Mouse (Mus musculus): Measurements from ENCODE around the gene Olfr958. TPM values are rescaled to one million over a fixed set of nuclear protein-coding genes. Genes with fewer than 3 reads are reported as not detected.

Olfr958 gene
- not detected for total RNA-seq (2022)

DNA sequence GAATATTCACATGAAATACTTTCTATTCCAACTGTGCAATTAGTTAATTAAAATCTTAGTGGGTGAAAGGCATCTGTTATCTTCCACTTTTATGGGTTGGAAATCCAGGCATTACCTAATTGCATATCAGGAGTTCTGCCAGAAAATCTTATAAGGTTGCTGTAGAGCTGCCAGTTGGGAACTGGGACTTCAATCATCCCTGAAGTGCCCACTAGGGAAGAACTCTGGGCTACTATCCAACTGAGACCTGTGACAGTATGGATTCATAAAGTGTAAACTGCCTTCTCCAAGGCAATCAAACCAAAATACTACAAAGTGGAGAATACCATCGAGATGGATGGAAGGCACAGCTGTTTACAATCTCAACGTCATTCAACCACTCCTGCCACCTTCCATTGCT, at the start of gene Olfr958:
Gene Olfr958, minus strand, starts transcription at position 109 of the 400 bp plus-strand sequence.
- DNase-seq (ENCODE audit: low spot score in 2 of 2): peak in 1 of 2 experiments; percentile 12

DNA sequence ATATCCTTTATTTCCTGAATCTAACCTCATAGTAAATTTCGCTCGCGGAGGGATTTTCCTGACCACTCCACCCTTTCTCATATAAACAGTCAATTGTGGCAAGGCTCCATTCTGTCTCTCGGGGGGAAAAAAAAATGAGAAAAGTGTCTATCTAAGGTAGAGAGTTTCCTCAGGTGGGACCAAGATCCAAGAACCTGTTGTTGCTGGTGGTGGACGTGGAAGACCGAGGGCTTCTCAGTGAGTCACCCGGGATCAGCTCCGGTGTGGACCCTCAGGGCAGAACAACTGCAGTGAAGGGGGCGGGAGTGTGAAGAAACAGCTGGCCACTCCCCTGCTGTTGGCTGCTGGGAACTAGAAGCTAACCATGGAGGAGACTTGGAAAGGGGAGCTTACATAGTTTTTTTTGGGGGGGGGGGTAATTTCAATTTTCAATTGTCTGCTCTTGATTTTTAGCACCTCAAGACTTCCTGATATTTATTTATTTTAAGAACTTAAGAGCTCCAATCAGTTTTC, 49.5 kb upstream of the Olfr958 start:
- no peak for DNase-seq (ENCODE audit: low spot score in 2 of 2)

DNA sequence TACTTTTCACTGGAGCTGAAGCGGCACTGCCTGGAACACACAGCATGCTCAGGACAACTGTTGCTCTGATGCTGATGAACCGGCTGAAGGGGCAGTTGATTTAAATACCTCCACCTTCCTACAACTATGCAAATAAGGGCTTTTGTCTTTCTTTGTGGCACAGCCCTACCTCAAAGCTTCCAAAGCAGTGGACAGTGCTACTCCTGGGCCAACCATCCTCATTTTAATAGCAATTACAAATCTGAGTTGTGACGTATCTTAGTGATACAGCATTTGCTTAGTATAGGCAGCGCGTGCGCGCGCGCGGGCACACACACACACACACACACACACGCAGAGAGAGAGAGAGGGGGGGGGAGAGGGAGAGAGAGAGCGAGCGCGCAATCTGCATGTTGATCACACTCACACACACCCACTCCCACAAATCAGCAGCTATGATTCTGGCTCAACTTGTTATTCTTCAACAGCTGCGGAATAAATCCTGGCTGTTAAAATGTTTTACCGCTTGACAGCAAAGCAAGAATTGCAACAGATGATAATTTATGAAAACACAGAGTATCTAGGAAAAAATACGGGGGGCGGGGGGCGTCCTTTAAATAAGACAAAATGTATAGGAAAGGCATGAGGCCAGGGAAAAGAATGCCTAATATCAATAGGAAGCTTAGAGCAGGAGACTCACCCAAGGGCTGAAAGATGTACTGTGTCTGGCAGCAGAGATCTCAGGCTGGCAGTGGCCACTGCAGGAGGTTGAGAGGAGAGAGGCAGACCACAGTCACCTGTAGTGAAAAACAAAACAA, 48.9 kb upstream of the Olfr958 start:
- peak; percentile 14 to 21 for DNase-seq (ENCODE audit: low spot score in 2 of 2)

DNA sequence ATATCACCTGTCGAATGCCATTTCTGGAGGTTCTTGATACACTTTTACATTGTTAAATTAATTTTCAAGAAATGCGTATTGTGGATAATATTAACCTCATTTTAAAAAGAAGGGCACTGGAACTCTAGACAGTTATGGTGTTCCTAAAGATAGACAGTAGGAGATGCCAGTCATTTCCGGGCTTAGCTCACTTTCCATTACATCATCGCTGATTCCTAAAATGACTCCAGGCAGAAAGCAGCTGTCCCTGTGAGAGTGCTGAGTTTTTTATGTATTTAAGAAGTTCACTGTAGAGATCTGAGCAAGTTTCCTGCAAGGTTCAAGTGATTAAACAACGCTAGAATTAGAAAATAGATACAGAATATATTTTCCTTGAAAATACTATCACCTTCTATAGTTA, 23.2 kb upstream of the Olfr958 start:
- DNase-seq (ENCODE audit: low spot score in 2 of 2): no peak

DNA sequence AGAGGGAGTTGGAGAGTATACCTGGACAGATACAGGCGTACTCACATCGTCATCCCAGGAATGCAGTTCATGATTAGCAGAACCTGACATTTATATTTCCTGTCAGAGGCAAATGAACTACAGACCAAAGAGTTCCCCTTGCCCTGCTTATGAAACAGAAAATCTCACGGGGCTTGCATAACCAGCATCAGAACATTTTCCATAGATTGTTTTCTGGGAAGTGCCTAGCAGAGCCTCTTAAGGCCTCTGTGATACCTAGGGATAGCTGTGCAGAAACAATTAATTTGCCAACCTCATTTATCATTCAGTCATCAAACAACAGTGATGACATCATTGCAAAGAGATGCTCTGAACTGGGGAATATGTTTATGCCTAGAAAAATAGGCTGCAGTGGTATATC, 21.6 kb upstream of the Olfr958 start, which contains the start of gene Olfr959:
Gene Olfr959, minus strand, starts transcription at position 101 of the 400 bp plus-strand sequence.
- DNase-seq (ENCODE audit: low spot score in 2 of 2): no peak

DNA sequence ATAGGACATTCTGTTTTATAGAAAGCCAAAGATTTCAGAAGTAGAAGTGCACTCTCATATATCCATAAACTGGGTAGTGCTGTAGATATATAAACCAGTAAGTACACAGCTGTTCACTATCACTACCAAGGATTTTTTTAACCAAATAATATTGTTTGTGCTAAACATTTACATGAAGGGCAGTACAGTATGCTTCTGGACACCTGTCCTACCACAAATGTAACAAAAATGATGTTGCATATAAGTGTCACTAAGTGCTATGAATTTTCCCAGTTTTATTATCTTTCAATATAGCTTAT, 4.4 kb upstream of the Olfr958 start:
- no peak for DNase-seq (ENCODE audit: low spot score in 2 of 2)

DNA sequence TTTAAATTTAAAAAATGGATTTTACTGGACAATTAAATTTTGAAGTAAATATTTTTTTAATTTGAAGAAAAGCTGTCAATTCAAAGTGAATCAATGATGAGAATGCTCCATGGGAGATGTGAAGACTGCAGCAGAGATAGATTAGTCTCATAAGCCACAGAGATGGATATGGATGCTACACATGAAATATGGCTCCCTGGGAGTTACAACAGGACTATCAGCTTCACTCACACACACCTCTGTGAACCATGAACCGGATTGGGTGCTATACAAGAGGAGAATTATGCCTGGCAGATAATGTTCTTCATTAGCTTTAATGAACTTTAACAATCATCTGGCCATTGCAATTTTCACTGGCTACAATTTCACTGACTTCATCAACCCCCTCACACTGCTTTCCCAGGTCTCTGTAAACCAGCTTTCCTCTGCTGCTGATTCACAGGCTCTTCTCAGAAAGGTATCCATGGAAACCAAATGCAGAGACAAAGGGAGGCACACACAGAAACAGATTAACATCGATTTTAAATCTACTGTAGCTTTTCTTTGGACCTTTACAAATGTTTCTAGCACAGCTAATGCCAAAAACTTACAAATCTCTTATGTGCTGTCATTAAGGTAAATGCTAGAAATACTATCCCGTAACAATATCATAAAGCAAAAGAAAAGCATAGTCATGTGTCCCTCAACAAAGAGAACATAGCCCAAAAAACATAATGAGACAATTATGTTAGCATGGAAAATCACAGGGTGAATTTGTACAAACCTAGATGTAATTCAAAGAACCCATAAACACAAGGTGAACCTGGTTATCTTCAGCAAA, 3.9 kb upstream of the Olfr958 start:
- DNase-seq (ENCODE audit: low spot score in 2 of 2): peak; percentile 15 to 23

DNA sequence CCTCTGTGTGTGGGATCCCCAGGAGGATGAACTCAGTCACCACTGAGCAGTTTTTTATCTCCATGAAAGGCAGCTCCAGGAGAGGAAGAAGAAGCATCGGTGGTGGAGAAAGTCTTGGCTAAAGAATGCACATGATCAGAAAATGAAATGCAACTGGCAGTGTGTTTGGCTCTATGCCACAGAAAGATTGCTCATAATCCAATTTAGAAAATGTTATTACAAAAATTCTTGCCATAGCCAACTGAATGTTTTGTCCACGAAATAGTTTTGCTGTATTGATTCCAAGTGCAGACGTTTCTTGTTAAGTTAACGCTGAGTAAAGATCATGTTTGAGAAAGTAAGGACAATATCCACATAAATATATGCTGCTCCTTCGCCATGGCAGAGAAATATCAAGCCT, 3.0 kb downstream of the Olfr958 start:
- peak in 1 of 2 experiments; percentile 15 for DNase-seq (ENCODE audit: low spot score in 2 of 2)

DNA sequence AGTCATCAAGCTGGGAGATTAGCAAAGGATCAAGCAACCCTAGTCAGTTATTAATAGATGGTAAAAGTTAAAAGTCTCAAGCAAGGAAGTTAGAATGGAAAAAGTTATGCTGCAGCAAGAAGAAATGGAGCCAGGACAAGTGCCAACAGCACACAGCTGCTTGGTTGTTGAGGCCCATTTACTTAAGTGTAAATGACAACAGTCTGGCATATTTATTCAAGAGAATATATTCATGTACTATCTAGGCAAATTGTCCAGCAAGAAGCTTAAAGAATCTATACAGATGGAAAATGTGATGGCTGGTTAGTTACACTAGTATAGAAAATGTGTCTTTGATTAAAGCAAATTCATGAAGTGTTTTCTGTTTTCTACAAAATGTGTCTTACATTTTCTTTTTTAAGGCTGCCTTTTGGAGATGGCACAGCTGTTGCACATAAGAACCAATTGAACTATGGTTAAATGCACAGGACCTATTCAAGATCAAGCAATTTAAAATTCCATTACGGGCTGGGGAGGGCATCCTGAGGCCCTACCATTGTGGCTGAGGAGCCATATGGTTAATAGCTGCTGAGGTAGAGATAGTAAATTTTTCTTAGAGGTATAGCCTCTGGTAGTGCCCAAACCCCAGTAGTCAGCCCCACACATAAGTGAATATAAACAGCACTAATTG, 30.1 kb downstream of the Olfr958 start:
- no peak for DNase-seq (ENCODE audit: low spot score in 2 of 2)

DNA sequence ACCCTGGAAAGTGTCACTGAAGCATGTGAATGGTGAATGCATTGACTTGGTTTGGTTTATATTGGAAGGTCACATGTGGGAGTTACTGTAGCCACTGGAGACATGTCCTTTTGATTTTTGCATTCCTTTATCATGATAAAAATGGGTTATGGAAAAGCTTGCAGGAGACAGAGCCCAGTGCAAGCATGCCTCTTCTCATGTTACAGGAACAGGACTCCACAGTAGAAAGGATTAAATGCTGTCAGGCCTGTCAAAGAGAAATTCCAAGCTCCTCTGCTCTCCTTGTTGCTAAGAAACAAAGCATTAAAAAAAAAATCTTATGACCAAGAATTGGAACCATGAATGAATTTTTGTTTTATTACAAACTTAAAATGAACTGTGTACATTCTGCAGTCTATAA, 35.3 kb downstream of the Olfr958 start:
- no peak for DNase-seq (ENCODE audit: low spot score in 2 of 2)

DNA sequence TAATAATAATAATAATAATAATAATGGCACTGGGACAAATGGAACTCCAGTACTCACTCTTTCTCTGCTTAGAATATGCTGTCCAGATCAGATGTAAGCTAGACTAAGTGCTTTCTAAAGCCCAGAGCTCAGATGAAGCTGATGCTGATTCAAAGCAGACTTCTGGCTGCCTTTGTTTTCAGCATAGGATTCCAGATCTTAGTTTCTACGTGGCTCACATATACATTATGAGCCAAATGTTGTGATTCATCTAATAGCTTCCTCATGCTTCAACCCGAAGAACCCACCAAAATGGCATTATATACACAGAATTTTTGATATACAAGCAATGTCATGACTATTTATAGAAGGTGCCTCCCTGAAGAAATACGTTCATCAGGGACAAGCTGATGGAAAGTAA, 38.3 kb downstream of the Olfr958 start, which contains the start of gene Olfr957:
Gene Olfr957, minus strand, starts transcription at position 279 of the 400 bp plus-strand sequence.
- no peak for DNase-seq (ENCODE audit: low spot score in 2 of 2)

DNA sequence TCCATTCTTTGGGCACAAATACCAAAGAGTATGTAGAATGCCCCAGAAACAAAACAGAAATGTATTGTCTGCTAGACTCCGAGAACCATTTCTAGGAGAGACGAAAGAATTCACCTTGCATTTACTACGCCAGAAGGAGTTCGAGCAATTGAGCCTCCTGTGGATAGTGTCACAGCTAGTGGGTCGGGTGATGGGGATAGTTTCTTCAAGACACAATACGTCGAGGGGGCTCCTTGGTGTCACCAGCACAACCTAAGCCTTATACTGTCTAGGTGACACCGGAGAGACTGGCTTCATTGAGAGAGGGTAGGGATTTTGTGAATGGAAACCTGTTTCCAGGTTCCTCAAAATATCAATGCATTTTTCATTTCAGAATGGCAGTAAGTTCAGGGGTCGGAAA, 44.4 kb downstream of the Olfr958 start:
- DNase-seq (ENCODE audit: low spot score in 2 of 2): no peak

DNA sequence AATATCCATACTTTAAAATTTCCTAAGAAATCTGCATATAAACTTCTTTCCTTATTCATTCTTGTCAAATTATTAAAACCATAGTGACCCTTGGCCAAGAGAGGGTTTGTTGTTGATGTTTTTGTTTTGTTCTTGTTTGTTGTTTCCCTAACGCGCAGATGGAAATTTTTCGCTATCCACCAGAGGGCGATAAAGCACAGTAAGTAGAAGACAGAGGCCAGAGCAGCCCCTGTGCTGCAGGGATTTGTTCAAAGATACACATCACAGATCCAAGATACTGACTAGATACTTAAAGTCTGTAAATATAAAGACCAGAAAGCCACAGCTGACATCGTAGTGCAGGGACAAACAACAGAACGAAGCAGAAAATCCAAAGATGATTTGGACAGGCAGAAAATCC, 44.9 kb downstream of the Olfr958 start:
- DNase-seq (ENCODE audit: low spot score in 2 of 2): peak; percentile 16 to 60

Other genes starting within 250 kb of the Olfr958 start
- not detected for gene Olfr948, start 228.0 kb downstream of the Olfr958 start, total RNA-seq (2022)
- not detected for gene Olfr951, start 166.6 kb downstream of the Olfr958 start, total RNA-seq (2022)
- not detected for gene Olfr952, start 126.9 kb downstream of the Olfr958 start, total RNA-seq (2022)
- not detected for gene Olfr954, start 97.4 kb downstream of the Olfr958 start, total RNA-seq (2022)
- gene Olfr955, start 82.1 kb downstream of the Olfr958 start, total RNA-seq (2022): not detected
- not detected for gene Olfr44, start 60.1 kb downstream of the Olfr958 start, total RNA-seq (2022)
- gene Olfr957, start 38.2 kb downstream of the Olfr958 start, total RNA-seq (2022): under 1 TPM in 1 of 4 experiments, not detected in 3; 0.22 TPM
- gene Olfr959, start 21.5 kb upstream of the Olfr958 start, total RNA-seq (2022): not detected
- 1 to 10 TPM; 5.4 to 8.3 (median 7.7) TPM for gene AW551984, start 50.3 kb upstream of the Olfr958 start, total RNA-seq (2022)
- not detected for gene Olfr148, start 56.6 kb upstream of the Olfr958 start, total RNA-seq (2022)
- gene Olfr960, start 67.3 kb upstream of the Olfr958 start, total RNA-seq (2022): not detected
- not detected for gene Olfr961, start 91.0 kb upstream of the Olfr958 start, total RNA-seq (2022)
- gene Olfr963, start 113.2 kb upstream of the Olfr958 start, total RNA-seq (2022): not detected
- not detected for gene Olfr149, start 153.1 kb upstream of the Olfr958 start, total RNA-seq (2022)
- not detected for gene Olfr965, start 157.3 kb upstream of the Olfr958 start, total RNA-seq (2022)
- not detected for gene Olfr150, start 176.9 kb upstream of the Olfr958 start, total RNA-seq (2022)
- not detected for gene Olfr967, start 192.2 kb upstream of the Olfr958 start, total RNA-seq (2022)
- not detected for gene Olfr968, start 229.2 kb upstream of the Olfr958 start, total RNA-seq (2022)
- gene Olfr969, start 236.9 kb upstream of the Olfr958 start, total RNA-seq (2022): not detected